Mouse (Mus musculus): Measurements from ENCODE around the gene Taok3. TPM values are rescaled to one million over a fixed set of nuclear protein-coding genes. Genes with fewer than 3 reads are reported as not detected.

Gene Taok3
- 8.2 TPM for polyA plus RNA-seq (2014; fragmentation: Illumina TruSeq; extraction: RNeasy Lipid Tissue Mini Kit (QIAGEN cat#74804); ENCODE audit: low read depth, low replicate concordance)

DNA sequence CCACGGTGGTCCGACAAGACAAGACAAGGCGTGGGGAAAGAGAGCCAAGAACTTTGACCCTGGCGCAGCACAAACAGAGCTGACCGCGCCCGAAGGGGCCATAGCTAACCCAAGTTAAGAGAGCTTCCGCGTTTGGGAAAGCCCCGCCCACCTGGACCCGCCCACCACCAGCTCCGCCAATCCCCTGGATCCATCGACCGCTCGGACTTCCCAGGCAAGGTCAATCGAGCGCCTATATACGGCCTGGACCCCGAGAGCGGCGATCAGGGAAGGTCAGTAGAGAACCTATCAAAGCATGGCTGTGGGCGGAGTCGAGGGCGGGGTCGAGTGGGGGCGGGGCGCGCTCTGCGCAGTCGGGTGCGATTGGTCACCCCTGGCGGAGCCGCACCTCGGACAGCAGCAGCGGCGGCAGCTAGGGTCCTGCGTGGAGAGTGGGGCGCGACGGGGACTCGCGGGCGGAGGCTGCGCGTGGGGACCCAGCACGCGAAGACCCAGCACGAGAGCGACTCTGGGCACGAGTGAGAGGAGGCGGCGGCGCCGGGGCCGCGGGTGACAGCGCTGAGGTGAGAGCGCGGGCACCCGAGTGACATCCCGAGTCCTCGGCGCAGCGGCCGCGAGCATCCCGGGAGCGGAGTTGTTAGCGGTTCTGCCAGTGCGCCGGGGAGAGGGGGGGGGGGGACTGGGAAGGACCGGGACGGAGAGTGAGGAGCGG is at the start of gene Taok3:
Taok3 (plus strand) TSS at position 353 of the 712 bp plus-strand sequence.

DNA sequence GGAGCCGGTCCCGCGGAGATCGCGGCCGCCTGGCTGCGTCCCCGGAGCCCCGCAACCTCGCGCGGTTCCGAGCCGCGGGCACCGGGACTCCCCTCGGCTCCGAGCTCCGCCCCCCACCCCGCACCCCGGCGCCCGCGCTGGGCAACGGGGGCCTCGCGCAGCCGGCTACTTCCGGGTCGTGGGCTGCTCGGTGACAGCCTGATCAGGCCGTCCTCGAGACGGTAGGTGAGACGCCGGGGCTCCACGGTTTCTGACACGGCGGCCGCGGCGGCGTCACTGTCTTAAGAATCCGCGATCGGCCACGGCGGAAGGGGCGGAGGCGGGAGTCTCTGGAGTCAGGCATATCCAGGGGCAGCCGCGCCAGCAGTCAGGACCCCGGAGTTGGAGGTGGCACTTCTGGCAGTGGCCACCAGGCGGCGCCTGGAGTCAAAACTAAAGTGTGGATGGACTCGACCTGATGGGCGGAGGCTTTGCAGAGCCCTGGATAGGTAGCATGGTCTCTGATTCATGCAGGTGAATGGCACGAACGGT is 4.0 kb upstream of the Taok3 start, which contains the start of gene Suds3:
Suds3 (minus strand) TSS at position 278 of the 531 bp plus-strand sequence.

DNA sequence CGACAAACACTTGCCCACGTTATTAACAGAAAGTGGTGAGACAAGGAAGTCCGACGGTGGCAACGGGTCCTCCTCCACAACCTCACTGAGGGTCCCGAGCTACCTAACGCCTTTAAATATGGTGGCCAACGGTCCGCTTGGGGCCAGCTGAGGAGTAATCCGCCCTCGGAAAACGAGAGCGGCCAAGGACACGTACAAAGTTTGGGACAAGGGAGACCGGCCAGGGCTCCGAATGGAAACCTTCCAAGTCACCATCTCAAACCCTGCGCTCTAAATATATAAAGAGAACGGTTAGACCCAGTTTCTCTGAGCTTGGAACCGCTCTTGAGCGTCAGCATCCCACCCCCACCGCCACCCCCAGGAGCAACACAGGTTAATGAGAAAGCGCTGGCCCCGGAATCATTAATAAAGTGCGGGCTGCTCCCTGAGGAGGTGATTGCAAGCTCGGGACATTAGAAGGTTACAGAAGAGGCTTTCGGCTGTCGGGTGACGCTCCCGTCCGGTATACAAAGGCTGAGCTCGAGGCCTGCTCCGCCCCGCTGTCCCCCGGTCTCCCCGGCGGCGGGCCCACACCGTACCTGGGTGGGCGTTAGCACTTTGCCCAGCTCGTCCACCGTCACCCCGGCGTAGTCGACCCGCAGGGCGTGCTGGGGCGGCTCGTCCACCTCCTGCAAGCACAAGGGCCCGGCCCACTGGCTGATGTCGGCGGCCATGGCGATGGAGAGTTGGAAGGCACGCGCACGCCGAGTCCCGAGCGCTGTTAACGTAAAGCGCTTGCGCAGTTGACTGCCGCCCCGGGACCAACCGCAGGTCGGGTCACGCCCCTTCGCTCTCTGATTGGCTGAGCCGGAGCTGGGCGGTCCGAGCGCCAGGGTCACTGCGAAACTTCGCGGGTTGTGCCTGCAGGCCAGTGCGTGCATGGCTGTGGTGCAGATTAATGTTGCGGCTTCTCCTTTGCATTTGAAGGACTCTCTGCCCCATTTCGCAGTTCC is 167.2 kb downstream of the Taok3 start, which contains the start of gene Pebp1:
Pebp1 (minus strand) TSS at position 795 of the 992 bp plus-strand sequence.

DNA sequence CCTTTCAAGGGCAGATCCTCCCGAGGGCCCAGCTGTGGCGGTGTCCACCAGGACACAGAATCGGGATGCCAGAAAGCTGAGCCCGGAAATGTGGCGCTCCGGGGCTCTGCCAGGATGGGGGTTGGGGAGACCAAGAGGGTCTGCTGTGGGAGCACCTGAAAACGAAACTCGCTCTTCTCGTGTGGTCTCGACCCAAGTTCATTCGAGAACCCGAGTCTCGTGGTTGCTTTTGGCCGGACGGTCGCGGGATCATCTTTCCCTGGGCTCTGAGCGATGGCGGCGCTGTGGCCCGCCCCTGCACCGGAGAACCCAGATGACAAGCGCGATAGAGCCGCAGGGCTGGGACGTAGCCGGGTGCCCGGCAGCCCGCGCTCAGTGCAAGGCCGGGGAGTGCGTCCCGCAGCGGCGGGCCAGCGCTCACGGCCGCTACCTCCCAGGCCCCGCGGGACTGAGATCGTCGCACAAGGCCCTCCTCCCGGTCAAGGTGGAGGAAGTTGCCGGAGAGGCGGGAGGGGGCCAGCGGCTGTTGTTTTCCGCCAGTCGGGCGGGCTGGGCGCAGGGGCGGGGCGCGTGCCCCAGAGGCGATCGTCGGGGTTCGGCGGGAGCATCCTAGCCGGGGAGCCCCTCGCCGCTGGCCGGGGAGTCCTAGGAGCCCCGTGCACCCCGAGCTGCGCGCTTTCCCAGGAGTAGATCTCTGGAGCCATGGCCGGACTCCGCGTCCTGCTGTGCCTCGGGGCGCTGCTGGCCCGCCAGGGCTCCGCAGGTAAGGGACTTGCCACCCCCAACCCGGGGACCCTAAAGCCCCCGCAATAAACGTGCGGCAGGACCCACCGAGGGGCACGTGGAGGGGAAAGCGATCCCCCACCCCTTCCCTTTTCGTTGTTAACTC is 199.1 kb downstream of the Taok3 start, which contains the start of gene Vsig10:
Vsig10 (plus strand) TSS at position 343 of the 889 bp plus-strand sequence.

Other genes starting within 250 kb of the Taok3 start
- gene Suds3, start 4.0 kb upstream of the Taok3 start, polyA plus RNA-seq (2014; fragmentation: Illumina TruSeq; extraction: RNeasy Lipid Tissue Mini Kit (QIAGEN cat#74804); ENCODE audit: low read depth, low replicate concordance) = 32.7 TPM
- gene Pebp1, start 167.5 kb downstream of the Taok3 start, polyA plus RNA-seq (2014; fragmentation: Illumina TruSeq; extraction: RNeasy Lipid Tissue Mini Kit (QIAGEN cat#74804); ENCODE audit: low read depth, low replicate concordance) = 49.2 TPM
- gene Vsig10, start 199.0 kb downstream of the Taok3 start, polyA plus RNA-seq (2014; fragmentation: Illumina TruSeq; extraction: RNeasy Lipid Tissue Mini Kit (QIAGEN cat#74804); ENCODE audit: low read depth, low replicate concordance) = 8.7 TPM
- 25.1 TPM for gene Wsb2, start 237.2 kb downstream of the Taok3 start, polyA plus RNA-seq (2014; fragmentation: Illumina TruSeq; extraction: RNeasy Lipid Tissue Mini Kit (QIAGEN cat#74804); ENCODE audit: low read depth, low replicate concordance)